Mouse (Mus musculus) fat pad, adult 2 months (tissue): ENCODE results near the gene Dagla.

ENCODE experiments used
- DNase-seq: peaks from one replicate; pipeline ENCODE4 v3.0.0-alpha.2; 2011; ENCODE audit warnings: low read depth, low spot score; ENCODE audit errors: extremely low read depth

Gene Dagla

GRCm38 (mm10) chr19:10239975-10240653, 64.6 kb downstream of the Dagla start:
- DNase-seq = no peak

- no peak for DNase-seq
Measured at GRCm38 (mm10) chr19:10239419-10239818, 65.3 kb downstream of the Dagla start.

GRCm38 (mm10) chr19:10238477-10238876, 66.2 kb downstream of the Dagla start:
- DNase-seq = no peak

GRCm38 (mm10) chr19:10235784-10236565, 68.7 kb downstream of the Dagla start:
- no peak for DNase-seq

- no peak for DNase-seq
Measured at GRCm38 (mm10) chr19:10232327-10233017, 72.2 kb downstream of the Dagla start.

GRCm38 (mm10) chr19:10231871-10232270, 72.8 kb downstream of the Dagla start:
- no peak for DNase-seq

GRCm38 (mm10) chr19:10231016-10231415, 73.7 kb downstream of the Dagla start:
- DNase-seq = no peak

- no peak for DNase-seq
Measured at GRCm38 (mm10) chr19:10225767-10226166, 78.9 kb downstream of the Dagla start.

- no peak for DNase-seq
Measured at GRCm38 (mm10) chr19:10224637-10225453, 79.8 kb downstream of the Dagla start.

GRCm38 (mm10) chr19:10223561-10223960, 81.1 kb downstream of the Dagla start:
- DNase-seq = no peak

GRCm38 (mm10) chr19:10222656-10223055, 82.0 kb downstream of the Dagla start:
- no peak for DNase-seq

GRCm38 (mm10) chr19:10221585-10221984, 83.1 kb downstream of the Dagla start:
- no peak for DNase-seq

GRCm38 (mm10) chr19:10219593-10219992, 85.1 kb downstream of the Dagla start:
- no peak for DNase-seq

GRCm38 (mm10) chr19:10219108-10219507, 85.6 kb downstream of the Dagla start:
- DNase-seq = no peak

- no peak for DNase-seq
Measured at GRCm38 (mm10) chr19:10216101-10216500, 88.6 kb downstream of the Dagla start.

GRCm38 (mm10) chr19:10213796-10214471, 90.7 kb downstream of the Dagla start:
- DNase-seq = no peak

- no peak for DNase-seq
Measured at GRCm38 (mm10) chr19:10210885-10211284, 93.8 kb downstream of the Dagla start.

- no peak for DNase-seq
Measured at GRCm38 (mm10) chr19:10208851-10209250, 95.8 kb downstream of the Dagla start.

- DNase-seq = no peak
Measured at GRCm38 (mm10) chr19:10205051-10205450, 99.6 kb downstream of the Dagla start.

- no peak for DNase-seq
Measured at GRCm38 (mm10) chr19:10204616-10205001, 100.1 kb downstream of the Dagla start.
